Mouse (Mus musculus) heart, postnatal 25 days (tissue): ENCODE data around the gene Gosr1. TPM values are rescaled to one million over a fixed set of nuclear protein-coding genes. Genes with fewer than 3 reads are reported as not detected.
A peak's percentile ranks its signal among the peaks of the same experiment; 100 is the strongest.
"Not testable (repeated sequence)": the region's sequence is repeated elsewhere in the genome, so short reads cannot be mapped to it uniquely, and the experiment has no call there.

Experiments used
- DNase-seq: peaks from one replicate; pipeline ENCODE4 v3.0.0; 2022; ENCODE audit warnings: low spot score
- intact Hi-C: fragments of 180-260 bp; cut with DNase I; formaldehyde crosslinking; loops from one replicate; pipeline ENCODE4 v1.15.1; 2025
- total RNA-seq, 2 experiments: library from RNA; stranded (reverse); gene quantifications; 2 replicates each; pipeline ENCODE4 v1.2.3; 2021

Gene Gosr1
- total RNA-seq, 2 experiments from 2014 or later = 25.2 to 26.7 TPM

DNA sequence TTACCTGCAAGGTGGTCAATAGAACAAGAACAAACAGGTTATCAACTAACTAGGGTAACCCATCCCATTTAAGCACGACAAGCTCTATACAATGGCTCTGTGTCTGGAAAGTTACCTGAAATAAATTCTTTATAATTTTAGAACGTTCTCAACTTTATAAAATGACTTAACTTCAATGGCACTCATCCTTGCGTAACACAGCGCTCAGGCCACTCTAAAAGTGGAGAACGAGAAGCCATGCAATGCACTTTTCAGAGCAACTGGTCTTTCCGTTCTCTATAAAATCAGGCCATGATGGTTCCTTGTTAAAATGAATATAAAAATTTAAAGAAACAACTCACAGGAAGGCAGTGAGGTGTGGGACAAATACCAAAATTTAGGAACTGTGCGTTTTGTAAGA lies 20.9 kb downstream of the Gosr1 start:
- intact Hi-C loops = no loop called here
- DNase-seq = no peak

- intact Hi-C loops = no loop called here
- no peak for DNase-seq
Observed at GRCm38 (mm10) chr11:76739125-76739524, 24.3 kb downstream of the Gosr1 start.

DNA sequence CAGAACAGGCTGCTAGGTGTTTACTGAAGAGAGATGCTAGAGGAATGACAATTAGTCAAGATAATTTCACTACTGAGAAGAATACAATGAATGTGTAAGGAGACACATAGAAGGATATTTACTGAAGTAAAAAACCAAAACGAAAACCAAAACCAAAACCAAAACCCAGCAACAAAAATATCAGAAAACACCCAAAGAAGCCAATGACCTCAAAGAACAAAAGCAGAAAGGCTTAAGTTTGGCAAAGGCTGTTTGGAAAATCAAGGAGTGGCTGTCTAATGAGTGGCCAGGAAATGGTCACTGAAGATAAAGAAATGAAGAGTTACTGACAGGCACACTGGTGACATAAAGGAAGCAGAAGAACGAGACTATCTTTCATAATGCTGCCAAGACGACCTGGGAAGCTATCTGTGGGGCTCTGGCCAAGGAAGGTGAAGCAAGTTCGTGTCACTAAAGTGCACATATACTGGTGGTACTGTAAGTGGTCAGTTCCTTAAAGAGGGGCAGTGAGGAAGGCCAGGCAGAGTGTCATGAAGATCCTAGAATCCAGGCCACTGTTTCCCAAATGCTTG lies 27.5 kb downstream of the Gosr1 start:
- no peak for DNase-seq
- intact Hi-C loops = no loop called here

DNA sequence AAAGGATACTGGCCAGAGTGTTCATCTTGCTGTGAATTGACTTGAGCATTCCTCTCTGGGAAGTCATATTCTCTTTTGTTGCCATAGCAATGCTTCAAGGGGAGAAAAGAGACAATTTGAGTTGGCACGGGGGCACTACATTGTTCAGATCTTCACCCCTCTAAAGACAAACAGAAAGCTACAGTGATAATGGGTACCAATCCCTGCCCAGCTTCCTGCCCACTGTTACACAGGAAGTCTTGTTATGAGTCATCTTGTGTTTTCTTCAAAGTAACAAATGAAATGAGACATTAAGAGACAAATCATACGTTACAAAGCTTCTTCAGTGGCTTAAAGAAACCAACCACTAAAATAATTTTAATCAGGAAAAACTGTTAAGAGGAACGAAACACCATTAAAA lies 28.8 kb downstream of the Gosr1 start:
- intact Hi-C loops = no loop called here
- no peak for DNase-seq

GRCm38 (mm10) chr11:76730650-76731049 lies 32.7 kb downstream of the Gosr1 start:
- DNase-seq = no peak
- intact Hi-C loops = no loop called here

- DNase-seq = no peak
- intact Hi-C loops = no loop called here
Observed at GRCm38 (mm10) chr11:76728093-76728492, 35.3 kb downstream of the Gosr1 start.

GRCm38 (mm10) chr11:76723911-76724310 lies 39.5 kb downstream of the Gosr1 start:
- intact Hi-C loops = no loop called here
- no peak for DNase-seq

GRCm38 (mm10) chr11:76717000-76717399 lies 46.4 kb downstream of the Gosr1 start:
- DNase-seq = no peak
- intact Hi-C loops = no loop called here

DNA sequence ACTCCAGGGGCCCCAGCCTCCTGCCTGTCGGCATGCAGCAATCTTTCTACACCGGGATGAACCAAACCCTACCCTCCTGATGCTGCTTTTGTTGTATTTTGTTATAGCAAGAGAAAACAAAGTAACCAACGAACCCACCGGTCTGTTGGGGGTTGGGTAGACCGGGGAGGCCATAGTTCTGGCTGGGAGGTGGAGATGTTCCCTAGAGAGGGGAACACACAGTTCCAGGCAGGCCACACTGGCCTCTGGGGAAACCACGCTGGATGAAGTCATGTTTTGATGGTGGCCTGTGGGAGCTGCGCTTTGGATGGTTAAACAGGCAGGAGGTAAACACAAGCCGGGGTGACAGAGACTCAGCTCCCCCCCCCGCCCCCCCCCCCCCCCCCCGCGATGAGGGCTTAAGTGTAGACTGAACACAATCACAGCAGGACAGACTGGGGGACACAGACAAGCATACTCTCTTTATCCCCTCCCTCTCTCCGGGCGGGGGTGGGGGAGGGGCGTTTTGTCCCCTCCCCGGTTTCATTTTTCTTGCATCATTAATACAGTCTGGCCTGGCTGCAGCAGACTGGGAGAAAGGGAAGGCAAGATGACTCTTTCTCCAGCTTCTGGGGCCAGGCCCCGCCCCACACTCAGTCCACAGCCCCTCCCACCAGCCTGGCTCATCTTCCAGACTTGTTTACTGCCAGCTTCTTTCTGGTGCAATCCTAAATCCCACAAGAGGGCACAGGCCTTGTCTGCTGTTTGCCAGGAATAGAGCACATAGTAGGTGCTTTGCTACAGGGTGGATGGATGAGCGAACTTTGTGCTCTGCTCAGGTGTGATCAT lies 53.5 kb downstream of the Gosr1 start:
- intact Hi-C loops = no loop called here
- DNase-seq = peak; percentile 36

- no peak for DNase-seq
- intact Hi-C loops = no loop called here
Observed at GRCm38 (mm10) chr11:76708881-76709280, 54.5 kb downstream of the Gosr1 start.

DNA sequence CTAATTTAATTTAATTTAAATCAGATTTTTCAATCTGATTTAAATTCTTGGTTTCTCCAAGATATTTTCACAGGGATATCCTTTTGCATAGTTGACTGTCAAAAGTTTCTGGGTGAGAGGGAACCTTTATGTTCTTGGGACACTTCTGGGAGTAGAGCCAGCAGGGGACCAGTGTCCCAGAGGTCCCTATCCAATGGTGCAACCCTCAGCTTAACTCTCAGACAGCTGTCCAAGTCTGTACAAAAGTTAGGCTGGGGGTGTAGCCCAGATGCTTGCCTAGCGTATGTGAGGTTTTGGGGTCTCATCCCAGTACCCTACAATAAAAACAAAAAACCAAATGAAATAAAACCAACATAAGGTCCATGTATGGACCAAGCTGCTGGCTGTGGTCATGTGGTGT lies 55.3 kb downstream of the Gosr1 start:
- intact Hi-C loops = no loop called here
- no peak for DNase-seq

GRCm38 (mm10) chr11:76707656-76708055 lies 55.7 kb downstream of the Gosr1 start:
- DNase-seq = no peak
- intact Hi-C loops = no loop called here

DNA sequence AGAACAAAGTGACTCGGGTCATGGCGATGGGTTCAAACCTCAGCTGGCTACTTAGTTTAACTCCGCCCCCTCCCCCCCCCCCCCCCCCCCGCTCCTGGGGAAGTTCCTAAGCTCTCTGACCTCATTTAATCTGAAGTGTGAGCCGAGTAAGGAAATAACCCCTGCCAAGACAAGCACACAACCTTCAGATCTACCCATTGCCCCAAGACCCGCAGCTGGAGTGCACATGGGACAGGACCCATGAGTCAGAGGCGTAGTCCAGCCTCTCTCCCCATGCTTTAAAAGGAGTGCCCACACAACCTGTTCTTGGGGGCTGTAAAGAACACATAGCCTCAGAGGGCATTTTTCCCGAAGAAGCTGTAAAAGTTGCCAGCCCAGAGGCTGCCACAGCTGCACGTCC lies 63.8 kb downstream of the Gosr1 start:
- intact Hi-C loops = no loop called here
- DNase-seq = no peak

GRCm38 (mm10) chr11:76695810-76696209 lies 67.6 kb downstream of the Gosr1 start:
- no peak for DNase-seq
- intact Hi-C loops = no loop called here

DNA sequence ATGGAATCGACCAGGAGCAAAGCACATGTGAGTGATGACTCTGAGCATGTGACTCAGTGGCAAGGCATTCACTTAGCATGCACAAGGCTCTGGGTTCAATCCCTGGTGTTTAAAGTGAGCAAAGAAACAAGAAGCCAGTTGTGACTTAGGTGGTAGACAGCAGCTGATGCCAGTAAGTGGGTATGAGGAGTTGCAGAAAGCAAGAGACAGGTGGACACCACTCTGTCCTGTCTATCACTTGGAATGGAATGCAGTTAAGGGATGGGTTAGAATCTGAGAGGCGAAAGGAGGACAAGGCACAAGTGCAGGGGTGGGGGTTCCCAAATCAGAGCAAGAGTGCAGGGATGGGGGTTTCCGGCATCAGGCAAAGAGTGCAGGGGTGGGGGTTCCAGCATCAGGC lies 71.3 kb downstream of the Gosr1 start:
- intact Hi-C loops = no loop called here
- no peak for DNase-seq

GRCm38 (mm10) chr11:76685604-76686003 lies 77.8 kb downstream of the Gosr1 start:
- intact Hi-C loops = no loop called here

DNA sequence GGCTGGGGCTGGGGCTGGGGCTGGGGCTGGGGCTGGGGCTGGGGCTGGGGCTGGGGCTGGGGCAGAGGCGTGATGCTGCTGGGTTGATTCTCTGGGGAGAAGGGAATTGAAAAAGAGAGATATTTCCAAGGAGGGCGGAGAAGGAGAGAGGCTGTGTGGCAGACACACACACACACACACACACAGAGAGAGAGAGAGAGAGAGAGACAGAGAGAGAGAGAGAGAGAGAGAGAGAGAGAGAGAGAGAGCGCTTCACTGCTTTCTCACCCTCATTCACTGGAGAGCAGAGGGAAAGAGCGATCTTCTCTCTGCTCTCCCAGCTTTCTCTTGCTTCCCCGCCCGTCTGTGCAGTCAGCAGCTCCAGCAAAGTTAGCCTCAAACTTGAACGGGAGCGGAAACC lies 83.9 kb downstream of the Gosr1 start, which contains the start of gene Trarg1:
TSS of gene Trarg1 (plus strand) at position 301 of the 400 bp plus-strand sequence.
- intact Hi-C loops = loop anchor here (5.0 kb wide), 1 partner anchor 213 kb away; no protein-coding TSS in a partner anchor
- not testable (repeated sequence) for DNase-seq

More at GRCm38 (mm10) chr11:76685604-76686003, 77.8 kb downstream of the Gosr1 start:
- DNase-seq = no peak

Other genes starting within 250 kb of the Gosr1 start
- gene Abr, start 141.3 kb downstream of the Gosr1 start, total RNA-seq = 10 to 100 TPM; 26.2 to 29.5 TPM
- gene Bhlha9, start 91.1 kb downstream of the Gosr1 start, total RNA-seq = not detected
- 1 to 10 TPM; 3.7 to 4.2 TPM for gene Trarg1, start 83.8 kb downstream of the Gosr1 start, total RNA-seq
- 10 to 100 TPM; 36.7 to 43.9 TPM for gene Cpd, start 83.4 kb upstream of the Gosr1 start, total RNA-seq
- gene Tmigd1, start 138.6 kb upstream of the Gosr1 start, total RNA-seq = under 1 TPM; 0.45 to 0.47 TPM
- 10 to 100 TPM; 36.8 to 41.5 TPM for gene Blmh, start 161.2 kb upstream of the Gosr1 start, total RNA-seq
- under 1 TPM; 0.52 to 0.67 TPM for gene Slc6a4, start 235.0 kb upstream of the Gosr1 start, total RNA-seq